Mouse (Mus musculus): Measurements from ENCODE around the gene Cops9.

- TF ChIP-seq CTCF (IDR thresholded peaks at IDR 0.05; ENCODE audit: extremely low read depth, insufficient read length, insufficient replicate concordance, low read depth, low read length) (peak; percentile 85; the same call in 1 of the 2 replicates), POLR2A (IDR thresholded peaks at IDR 0.05; ENCODE audit: low read depth, low read length) (no peak)
These were observed 30.8 kb downstream of the Cops9 start for GRCm38 (mm10) chr1:92611008-92611407.
